ENCODE assay signal across 32 mouse cellular contexts in genomic region chr3:138275100-138275499, GRCm38 (mm10). TPM values are rescaled to one million over a fixed set of nuclear protein-coding genes. Genes with fewer than 3 reads are reported as not detected.
DNase-seq lines count a peak whose midpoint lies in the region; ATAC-seq and TF ChIP-seq lines count a peak whose summit lies in the region.
"Had no signal": no experiment of that assay in that cellular context is flagged by ENCODE, and none has a peak within 500 bp of the region (broad histone marks: within the 10 kb centered on the region; RNA-seq: fewer than 3 reads in every experiment).

No protein-coding gene starts in this region.

- no peaks in the 10 kb centered on the region for H3K9me3 ChIP-seq in kidney, postnatal 0 days (replicated peaks; ENCODE audit: low read length)
- H3K9me3 ChIP-seq: embryonic facial prominence, embryonic 10.5 days; forebrain, embryonic 15.5 days; limb, embryonic 15.5 days; midbrain, embryonic 10.5 days; stomach, embryonic 15.5 days had no signal

- H3K4me2 ChIP-seq in kidney, postnatal 0 days (ENCODE audit: low read length): no peak overlapping the region
- H3K4me2 ChIP-seq: forebrain, embryonic 15.5 days; heart, embryonic 11.5 days; limb, embryonic 15.5 days; stomach, embryonic 15.5 days had no signal

- 0 out of 2 replicates have a peak overlapping the region, but pooled peaks have one; percentile 31 for H3K27ac ChIP-seq in kidney, postnatal 0 days
- H3K27ac ChIP-seq: embryonic facial prominence, embryonic 10.5 days; forebrain, embryonic 15.5 days; left cerebral cortex, adult 2 months; limb, embryonic 15.5 days; midbrain, embryonic 10.5 days; stomach, embryonic 15.5 days had no signal

- H3K9ac ChIP-seq in kidney, postnatal 0 days (ENCODE audit: low read depth, low read length): no peak overlapping the region
- H3K9ac ChIP-seq: forebrain, embryonic 15.5 days; limb, embryonic 15.5 days; stomach, embryonic 15.5 days had no signal

- WGBS in kidney, postnatal 0 days: 45% methylated on average over 3 of the region's 3 CpGs

- no peaks in the 10 kb centered on the region for H3K36me3 ChIP-seq in kidney, postnatal 0 days (ENCODE audit: insufficient read depth, low read length)
- H3K36me3 ChIP-seq: embryonic facial prominence, embryonic 10.5 days; forebrain, embryonic 15.5 days; limb, embryonic 15.5 days; midbrain, embryonic 10.5 days; stomach, embryonic 15.5 days had no signal

- no peaks in the 10 kb centered on the region for H3K27me3 ChIP-seq in kidney, postnatal 0 days (ENCODE audit: insufficient read depth, low read length)
- H3K27me3 ChIP-seq: forebrain, embryonic 15.5 days; limb, embryonic 15.5 days; stomach, embryonic 15.5 days had no signal

- ATAC-seq in kidney, postnatal 0 days (replicated peaks; ENCODE audit: low FRiP score, low read depth): no peak
- ATAC-seq in CD4-positive, CD25-positive, alpha-beta regulatory T cell, adult 4 months: peak; percentile 87
- no peak for ATAC-seq in megakaryocyte-erythroid progenitor cell, adult 5-6 weeks (replicated peaks; ENCODE audit: low FRiP score, low TSS enrichment, poor library complexity, severe bottlenecking)
- ATAC-seq: forebrain, embryonic 15.5 days; hindbrain, embryonic 16.5 days; intestine, postnatal 0 days had no signal

- no peak for TF ChIP-seq CTCF in kidney, postnatal 0 days (IDR thresholded peaks at IDR 0.05; ENCODE audit: low read depth)

- peaks cover 4% of the 10 kb centered on the region; the same call in 1 of the 2 replicates for H3K4me1 ChIP-seq in kidney, postnatal 0 days (replicated peaks; ENCODE audit: insufficient read depth, low read length)
- H3K4me1 ChIP-seq: forebrain, embryonic 15.5 days; midbrain, embryonic 10.5 days; stomach, embryonic 15.5 days had no signal

- DNase-seq in kidney, postnatal 0 days (ENCODE audit: low spot score): no peak
- DNase-seq in kidney, adult 18-20 months: no peak
- peak; percentile 81 for DNase-seq in CD4-positive helper T cell, adult 2 months (ENCODE audit: low read depth, low spot score)
- peak; percentile 80 for DNase-seq in naive thymus-derived CD4-positive, alpha-beta T cell, adult 2 months (ENCODE audit: low read depth)
- DNase-seq in embryo, embryonic 10.5 days (ENCODE audit: low spot score): no peak
- DNase-seq: B cell, adult 2 months; cerebellum, adult 11 months; cerebellum, adult 9-11 months; gastrocnemius, postnatal 10 days; heart, adult 11 months; left cerebral cortex, postnatal 4 days; lung, postnatal 4 days; right cerebral cortex, postnatal 14 days; thymus, adult 2 months had no signal

- no peak overlapping the region for H3K4me3 ChIP-seq in kidney, postnatal 0 days (replicated peaks; ENCODE audit: low read depth, low read length)
- H3K4me3 ChIP-seq: embryonic facial prominence, embryonic 10.5 days; forebrain, embryonic 15.5 days; left cerebral cortex, adult 2 months; limb, embryonic 15.5 days; midbrain, embryonic 10.5 days; stomach, embryonic 15.5 days had no signal

RNA-seq across cellular contexts. Expression of gene Adh1, which starts 14.3 kb away (rescaled TPM):
- polyA plus RNA-seq in kidney, postnatal 0 days (2015; fragmentation: Nextera tagmentation; extraction: Ambion mirVana): 147 and 160 TPM in 2 replicates
- 1 to 10 TPM; 2.9 to 4.3 TPM for polyA plus RNA-seq in CD4-positive, CD25-positive, alpha-beta regulatory T cell, adult 4 months (2017; shearing (Covaris generic))
- not detected in 2 replicates for total RNA-seq in megakaryocyte-erythroid progenitor cell, adult 5-6 weeks (2014; fragmentation: Nextera tagmentation)
- not detected in 2 replicates for total RNA-seq in megakaryocyte-erythroid progenitor cell, adult 5-6 weeks (2017)
- total RNA-seq: common myeloid progenitor, adult 5-6 weeks; hematopoietic stem cell, adult 5-6 weeks had no signal
- polyA plus RNA-seq: embryonic facial prominence, embryonic 10.5 days had no signal

RNA-seq across cellular contexts. Expression of gene Adh6a, which starts 38.0 kb away (rescaled TPM):
- 0.83 and 0.91 TPM in 2 replicates for polyA plus RNA-seq in kidney, postnatal 0 days (2015; fragmentation: Nextera tagmentation; extraction: Ambion mirVana)
- not detected for polyA plus RNA-seq in CD4-positive, CD25-positive, alpha-beta regulatory T cell, adult 4 months (2017; shearing (Covaris generic))
- total RNA-seq in megakaryocyte-erythroid progenitor cell, adult 5-6 weeks (2014; fragmentation: Nextera tagmentation): not detected in 2 replicates
- not detected in 2 replicates for total RNA-seq in megakaryocyte-erythroid progenitor cell, adult 5-6 weeks (2017)
- total RNA-seq: adrenal gland, adult 18-20 months; adrenal gland, postnatal 4 days; common myeloid progenitor, adult 5-6 weeks; gastrocnemius, postnatal 10 days; hematopoietic stem cell, adult 5-6 weeks; layer of hippocampus, postnatal 10 days; left cerebral cortex, adult 2 months; left cerebral cortex, postnatal 4 days had no signal
- polyA plus RNA-seq: embryonic facial prominence, embryonic 10.5 days; forebrain, embryonic 15.5 days; heart, embryonic 11.5 days; heart, postnatal 0 days; hindbrain, embryonic 16.5 days; liver, embryonic 16.5 days; midbrain, embryonic 10.5 days had no signal

RNA-seq across cellular contexts. Expression of gene Adh7, which starts 57.5 kb away (rescaled TPM):
- polyA plus RNA-seq in kidney, postnatal 0 days (2015; fragmentation: Nextera tagmentation; extraction: Ambion mirVana): 0.55 and 0.88 TPM in 2 replicates
- polyA plus RNA-seq in CD4-positive, CD25-positive, alpha-beta regulatory T cell, adult 4 months (2017; shearing (Covaris generic)): not detected
- total RNA-seq in megakaryocyte-erythroid progenitor cell, adult 5-6 weeks (2014; fragmentation: Nextera tagmentation): not detected in 2 replicates
- not detected in 2 replicates for total RNA-seq in megakaryocyte-erythroid progenitor cell, adult 5-6 weeks (2017)
- total RNA-seq: common myeloid progenitor, adult 5-6 weeks; hematopoietic stem cell, adult 5-6 weeks had no signal
- polyA plus RNA-seq: embryonic facial prominence, embryonic 10.5 days; heart, embryonic 11.5 days; heart, postnatal 0 days had no signal

Comparison
In these comparisons a context has a peak if more than half of its experiments do, and no peak if none do; other contexts are left out.
1. DNase-seq: peak in CD4-positive helper T cell, adult 2 months (single experiment) and naive thymus-derived CD4-positive, alpha-beta T cell, adult 2 months (single experiment); none in kidney, postnatal 0 days (single experiment), kidney, adult 18-20 months (single experiment) and embryo, embryonic 10.5 days (single experiment).
2. RNA of gene Adh1, which starts 14.3 kb away (polyA plus RNA-seq): 147 to 160 TPM in kidney, postnatal 0 days; 2.9 to 4.3 TPM in CD4-positive, CD25-positive, alpha-beta regulatory T cell, adult 4 months; every median in the first group is over 10 times any median in the second.